Mouse (Mus musculus): ENCODE data around the gene Fam149a. TPM values are rescaled to one million over a fixed set of nuclear protein-coding genes. Genes with fewer than 3 reads are reported as not detected.

Gene Fam149a
- polyA plus RNA-seq, 1 experiment from 2014 or later, result 8.8 TPM

- H3K4me1 ChIP-seq, result no peaks in the 10 kb centered on the region
- no peaks in the 10 kb centered on the region for H3K9me3 ChIP-seq
- 86% methylated on average over 4 of the region's 4 CpGs for WGBS
- H3K27me3 ChIP-seq (ENCODE audit: insufficient read depth, poor library complexity, severe bottlenecking), result no peaks in the 10 kb centered on the region
- no peaks in the 10 kb centered on the region for H3K36me3 ChIP-seq
- H3K27ac ChIP-seq, result no peak overlapping the region
- DNase-seq (ENCODE audit: low spot score), result no peak
- H3K4me3 ChIP-seq, result no peak overlapping the region
Observed at GRCm38 (mm10) chr8:45324151-45324550, 57.9 kb downstream of the Fam149a start.

DNA sequence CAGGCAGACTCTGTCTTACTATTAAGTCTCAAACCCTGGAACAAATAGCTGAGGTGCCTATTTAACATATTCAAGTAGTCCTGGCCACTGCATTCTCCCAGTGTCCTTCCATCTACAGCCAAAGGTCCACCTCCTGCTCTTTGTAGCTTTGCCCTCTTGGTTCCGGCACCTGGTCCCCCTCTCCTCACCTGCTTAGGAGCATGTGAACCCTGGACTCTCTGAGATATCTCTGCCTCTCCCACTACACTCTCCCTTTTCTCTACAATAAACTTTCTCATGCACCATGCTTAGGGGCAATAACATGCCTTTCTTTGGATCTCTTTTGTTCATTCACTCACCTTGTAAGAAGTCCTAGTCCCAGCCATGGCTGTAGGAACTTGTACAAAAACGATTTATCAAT is 60.7 kb downstream of the Fam149a start:
- Histone ChIP-seq H3K27ac (no peak overlapping the region), H3K4me1 (no peaks in the 10 kb centered on the region), H3K36me3 (no peaks in the 10 kb centered on the region), H3K27me3 (ENCODE audit: insufficient read depth, poor library complexity, severe bottlenecking) (no peaks in the 10 kb centered on the region), H3K9me3 (no peaks in the 10 kb centered on the region), H3K4me3 (no peak overlapping the region)
- DNase-seq (ENCODE audit: low spot score), result no peak
- WGBS, result 82% methylated on average over 2 of the region's 2 CpGs

DNA sequence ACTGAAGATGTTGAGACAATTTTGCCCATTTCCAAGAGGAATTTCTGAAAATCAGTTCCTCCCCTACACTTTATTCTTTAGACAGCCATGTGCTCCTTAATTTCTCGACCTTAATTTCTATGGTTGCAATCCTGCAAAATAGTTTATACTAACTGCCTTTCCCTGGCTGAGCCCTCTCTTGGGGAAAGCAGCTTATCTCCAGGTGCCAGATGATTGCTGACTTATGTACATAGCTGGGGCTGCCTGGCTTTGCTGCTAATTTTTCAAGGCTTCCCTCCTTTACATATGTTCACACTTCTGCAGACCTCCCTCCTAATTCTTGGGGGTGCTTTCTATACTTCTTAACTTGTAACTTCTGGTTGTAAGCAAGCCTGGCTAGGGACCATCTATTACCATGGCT is 61.2 kb downstream of the Fam149a start:
- H3K9me3 ChIP-seq, result no peaks in the 10 kb centered on the region
- no peak overlapping the region for H3K4me3 ChIP-seq
- DNase-seq (ENCODE audit: low spot score), result no peak
- no peaks in the 10 kb centered on the region for H3K27me3 ChIP-seq (ENCODE audit: insufficient read depth, poor library complexity, severe bottlenecking)
- H3K4me1 ChIP-seq, result no peaks in the 10 kb centered on the region
- no peak overlapping the region for H3K27ac ChIP-seq
- WGBS, result 75% methylated on average over 1 of the region's 1 CpGs
- H3K36me3 ChIP-seq, result no peaks in the 10 kb centered on the region

GRCm38 (mm10) chr8:45310967-45311366 is 71.1 kb downstream of the Fam149a start:
- no peak for DNase-seq (ENCODE audit: low spot score)
- Histone ChIP-seq H3K27me3 (ENCODE audit: insufficient read depth, poor library complexity, severe bottlenecking) (no peaks in the 10 kb centered on the region), H3K4me1 (no peaks in the 10 kb centered on the region), H3K9me3 (no peaks in the 10 kb centered on the region), H3K36me3 (no peaks in the 10 kb centered on the region), H3K27ac (no peak overlapping the region), H3K4me3 (no peak overlapping the region)
- WGBS, result 88% methylated on average over 4 of the region's 4 CpGs

DNA sequence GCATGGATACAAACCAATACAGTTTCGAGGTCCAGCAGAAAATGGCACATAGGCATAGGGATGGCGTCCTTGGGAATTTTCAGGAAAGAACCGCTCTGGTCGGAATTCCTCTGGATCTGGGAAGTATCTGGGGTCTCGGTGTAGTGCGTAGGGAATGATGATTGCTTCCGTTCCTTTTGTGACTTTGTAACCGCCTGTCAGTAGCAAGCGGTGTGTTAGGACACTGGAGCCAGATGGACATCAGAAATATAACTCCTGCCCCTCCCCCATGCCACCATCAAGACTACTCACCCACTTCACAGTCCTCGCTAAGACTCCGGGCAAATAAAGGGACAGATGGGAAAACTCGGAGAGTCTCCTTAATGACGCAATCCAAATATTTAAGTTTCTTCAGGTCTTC is 73.7 kb downstream of the Fam149a start, which contains the start of gene Gm45753:
Gene Gm45753 (minus strand): TSS at position 101 of the 400 bp plus-strand sequence.
- no peaks in the 10 kb centered on the region for H3K27me3 ChIP-seq (ENCODE audit: insufficient read depth, poor library complexity, severe bottlenecking)
- DNase-seq (ENCODE audit: low spot score), result no peak
- H3K27ac ChIP-seq, result no peak within 1 kb of the TSS
- no peaks in the 10 kb centered on the region for H3K36me3 ChIP-seq
- H3K4me3 ChIP-seq, result no peak within 1 kb of the TSS
- H3K9me3 ChIP-seq, result no peaks in the 10 kb centered on the region
- H3K4me1 ChIP-seq, result no peaks in the 10 kb centered on the region
- 92% methylated on average over 13 of the region's 13 CpGs for WGBS

DNA sequence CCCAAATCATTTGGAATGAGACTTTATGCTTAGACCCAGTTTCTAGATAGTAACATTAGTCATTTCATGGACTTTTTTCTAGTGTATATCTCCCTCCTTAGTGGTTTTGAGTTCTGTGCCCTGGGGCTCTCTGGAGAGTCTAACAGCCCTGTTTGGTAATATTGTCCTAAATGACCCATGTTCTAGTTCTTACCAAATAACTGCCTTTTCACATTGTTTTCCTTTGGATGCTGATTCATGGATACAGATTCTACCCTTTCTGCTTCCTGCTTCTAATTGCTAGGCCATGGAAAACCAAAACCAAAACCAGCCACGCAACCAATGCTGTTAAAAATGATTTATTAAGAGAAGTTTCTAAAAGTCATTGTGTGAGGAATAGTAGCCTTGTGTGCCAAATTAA is 76.6 kb downstream of the Fam149a start:
- DNase-seq (ENCODE audit: low spot score), result no peak
- Histone ChIP-seq H3K9me3 (no peaks in the 10 kb centered on the region), H3K36me3 (no peaks in the 10 kb centered on the region), H3K27me3 (ENCODE audit: insufficient read depth, poor library complexity, severe bottlenecking) (no peaks in the 10 kb centered on the region), H3K4me1 (no peaks in the 10 kb centered on the region), H3K27ac (no peak overlapping the region), H3K4me3 (no peak overlapping the region)
- 85% methylated on average over 1 of the region's 1 CpGs for WGBS

GRCm38 (mm10) chr8:45304354-45304753 is 77.7 kb downstream of the Fam149a start:
- no peaks in the 10 kb centered on the region for H3K36me3 ChIP-seq
- no peak for DNase-seq (ENCODE audit: low spot score)
- H3K4me3 ChIP-seq, result no peak overlapping the region
- H3K4me1 ChIP-seq, result no peaks in the 10 kb centered on the region
- no peak overlapping the region for H3K27ac ChIP-seq
- H3K9me3 ChIP-seq, result no peaks in the 10 kb centered on the region
- 77% methylated on average over 3 of the region's 3 CpGs for WGBS
- no peaks in the 10 kb centered on the region for H3K27me3 ChIP-seq (ENCODE audit: insufficient read depth, poor library complexity, severe bottlenecking)

- Histone ChIP-seq H3K4me3 (no peak overlapping the region), H3K27ac (no peak overlapping the region), H3K27me3 (ENCODE audit: insufficient read depth, poor library complexity, severe bottlenecking) (no peaks in the 10 kb centered on the region), H3K36me3 (no peaks in the 10 kb centered on the region), H3K4me1 (no peaks in the 10 kb centered on the region), H3K9me3 (no peaks in the 10 kb centered on the region)
- no peak for DNase-seq (ENCODE audit: low spot score)
- WGBS, result 82% methylated on average over 8 of the region's 8 CpGs
Observed at GRCm38 (mm10) chr8:45302390-45302789, 79.7 kb downstream of the Fam149a start.

- Histone ChIP-seq H3K36me3 (no peaks in the 10 kb centered on the region), H3K4me3 (no peak overlapping the region), H3K9me3 (no peaks in the 10 kb centered on the region), H3K27me3 (ENCODE audit: insufficient read depth, poor library complexity, severe bottlenecking) (no peaks in the 10 kb centered on the region), H3K27ac (no peak overlapping the region), H3K4me1 (no peaks in the 10 kb centered on the region)
- no peak for DNase-seq (ENCODE audit: low spot score)
- 84% methylated on average over 6 of the region's 6 CpGs for WGBS
Observed at GRCm38 (mm10) chr8:45295276-45295675, 86.8 kb downstream of the Fam149a start.

DNA sequence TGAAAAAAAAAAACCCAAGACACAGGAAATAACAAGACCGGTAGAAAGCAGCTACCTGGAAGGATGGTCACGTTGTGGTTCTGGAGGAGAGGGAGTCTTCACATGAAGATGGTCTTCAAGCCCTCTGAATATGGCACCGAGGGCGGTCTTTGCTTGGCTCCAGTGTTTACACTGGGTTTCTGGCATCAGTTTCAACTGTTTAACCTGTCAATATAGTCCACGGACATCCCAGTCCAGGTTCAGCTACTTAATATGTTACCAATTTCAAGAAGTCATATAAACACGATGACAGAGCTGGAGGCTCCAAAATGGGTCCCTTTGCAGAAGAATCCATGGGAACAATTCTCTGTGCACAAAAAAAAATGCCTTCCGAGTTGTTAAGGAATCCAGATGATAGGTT is 87.4 kb downstream of the Fam149a start, which contains the start of gene Klkb1:
Gene Klkb1 (minus strand): TSS at position 173 of the 400 bp plus-strand sequence.
- H3K36me3 ChIP-seq, result no peaks in the 10 kb centered on the region
- H3K27me3 ChIP-seq (ENCODE audit: insufficient read depth, poor library complexity, severe bottlenecking), result no peaks in the 10 kb centered on the region
- H3K4me1 ChIP-seq, result no peaks in the 10 kb centered on the region
- no peak within 1 kb of the TSS for H3K27ac ChIP-seq
- DNase-seq (ENCODE audit: low spot score), result no peak
- 82% methylated on average over 7 of the region's 7 CpGs for WGBS
- no peak within 1 kb of the TSS for H3K4me3 ChIP-seq
- H3K9me3 ChIP-seq, result no peaks in the 10 kb centered on the region

DNA sequence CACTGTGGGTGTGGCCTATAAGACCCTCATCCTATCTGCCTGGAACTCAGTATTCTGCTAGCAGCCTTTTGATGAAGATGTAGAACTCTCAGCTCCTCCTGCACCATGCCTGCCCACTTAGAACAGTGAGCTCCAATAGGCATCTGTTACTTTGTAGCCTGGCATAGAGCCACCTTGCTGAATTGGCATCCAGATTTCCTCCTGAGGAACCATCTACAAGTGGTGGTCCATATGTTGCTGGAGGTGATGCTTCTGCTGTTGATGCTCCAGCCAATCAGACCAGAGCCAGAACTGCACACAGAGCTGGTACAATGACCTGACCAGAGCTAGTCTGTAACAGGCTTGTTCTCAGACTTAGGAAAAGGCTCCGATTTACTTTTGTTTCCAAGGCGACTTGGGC is 90.3 kb downstream of the Fam149a start:
- 83% methylated on average over 2 of the region's 2 CpGs for WGBS
- no peaks in the 10 kb centered on the region for H3K27me3 ChIP-seq (ENCODE audit: insufficient read depth, poor library complexity, severe bottlenecking)
- no peaks in the 10 kb centered on the region for H3K4me1 ChIP-seq
- DNase-seq (ENCODE audit: low spot score), result no peak
- no peak overlapping the region for H3K27ac ChIP-seq
- no peak overlapping the region for H3K4me3 ChIP-seq
- H3K36me3 ChIP-seq, result no peaks in the 10 kb centered on the region
- no peaks in the 10 kb centered on the region for H3K9me3 ChIP-seq

Other genes with a start within 250 kb of the Fam149a start
- gene F11, start 120.3 kb downstream of the Fam149a start, polyA plus RNA-seq (2016; fragmentation: Nextera tagmentation; extraction: Ambion mirVana), result not detected in 2 replicates
- gene Klkb1, start 87.4 kb downstream of the Fam149a start, polyA plus RNA-seq (2016; fragmentation: Nextera tagmentation; extraction: Ambion mirVana), result not detected in 2 replicates
- gene Gm45753, start 73.8 kb downstream of the Fam149a start, polyA plus RNA-seq (2016; fragmentation: Nextera tagmentation; extraction: Ambion mirVana), result not detected in 2 replicates
- gene Cyp4v3, start 49.1 kb downstream of the Fam149a start, polyA plus RNA-seq (2016; fragmentation: Nextera tagmentation; extraction: Ambion mirVana), result 0.26 and 0.37 TPM in 2 replicates
- gene Tlr3, start 28.8 kb upstream of the Fam149a start, polyA plus RNA-seq (2016; fragmentation: Nextera tagmentation; extraction: Ambion mirVana), result 0.79 and 1.6 TPM in 2 replicates
- 134 and 278 TPM in 2 replicates for gene Sorbs2, start 125.5 kb upstream of the Fam149a start, polyA plus RNA-seq (2016; fragmentation: Nextera tagmentation; extraction: Ambion mirVana)

Data from heart, embryonic 10.5 days (tissue).